Mouse (Mus musculus) right cerebral cortex, adult 2 months (tissue): Measurements from ENCODE around the gene Olfr173.

ENCODE experiments used
- DNase-seq, 2 experiments: peaks; one replicate each; pipeline ENCODE4 v3.0.0; 2021 to 2022; ENCODE audit warnings: low spot score in 2 of 2

The Olfr173 gene

GRCm38 (mm10) chr16:58800168-58800567 is at the start of gene Olfr173:
Gene Olfr173 (minus strand): TSS chr16:58800268.
- no peak for DNase-seq

- DNase-seq = no peak
Observed at GRCm38 (mm10) chr16:58826732-58827319, 26.8 kb upstream of the Olfr173 start, which contains the start of gene Olfr175-ps1. Gene Olfr175-ps1 (minus strand): TSS chr16:58826782.

DNA sequence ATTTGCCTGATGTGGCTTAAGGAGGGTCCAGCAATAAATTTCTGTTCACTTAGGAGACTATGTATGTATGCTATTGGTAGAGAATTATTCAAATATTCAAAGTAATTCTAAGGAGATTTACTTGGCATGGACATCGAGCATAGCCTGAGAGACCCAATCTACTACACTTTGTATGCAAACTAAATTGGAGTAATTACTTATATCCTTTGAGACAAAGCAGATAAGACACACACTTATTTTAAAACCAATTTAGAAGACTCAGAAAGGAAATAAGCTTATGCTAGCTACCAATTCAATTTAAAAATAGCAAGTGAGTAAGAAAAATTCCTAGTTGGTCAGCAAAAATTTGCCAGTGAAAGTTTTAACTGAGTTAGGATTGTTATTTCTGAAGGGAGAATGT is 37.0 kb downstream of the Olfr173 start, which contains the start of gene Olfr172:
TSS of gene Olfr172 (minus strand) at position 101 of the 400 bp plus-strand sequence.
- no peak for DNase-seq

DNA sequence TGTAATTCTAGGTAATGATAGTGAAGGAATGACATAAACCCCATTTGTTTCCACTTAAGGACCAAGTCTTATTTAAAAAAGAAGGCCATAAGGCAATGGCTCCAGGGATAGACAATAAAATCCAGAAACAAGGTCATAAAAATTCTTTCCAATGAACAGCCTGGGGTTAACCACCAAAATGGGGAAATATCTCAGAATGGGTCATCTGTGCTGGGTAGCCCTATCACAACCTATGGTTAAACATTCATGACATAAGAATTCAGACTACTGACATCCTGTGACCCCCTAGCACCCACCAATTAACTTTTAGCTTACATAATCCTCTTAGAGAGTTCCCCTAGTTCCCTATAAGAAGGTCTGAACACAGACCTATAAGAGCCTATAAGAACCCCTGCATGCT is 43.9 kb downstream of the Olfr173 start:
- no peak for DNase-seq

DNA sequence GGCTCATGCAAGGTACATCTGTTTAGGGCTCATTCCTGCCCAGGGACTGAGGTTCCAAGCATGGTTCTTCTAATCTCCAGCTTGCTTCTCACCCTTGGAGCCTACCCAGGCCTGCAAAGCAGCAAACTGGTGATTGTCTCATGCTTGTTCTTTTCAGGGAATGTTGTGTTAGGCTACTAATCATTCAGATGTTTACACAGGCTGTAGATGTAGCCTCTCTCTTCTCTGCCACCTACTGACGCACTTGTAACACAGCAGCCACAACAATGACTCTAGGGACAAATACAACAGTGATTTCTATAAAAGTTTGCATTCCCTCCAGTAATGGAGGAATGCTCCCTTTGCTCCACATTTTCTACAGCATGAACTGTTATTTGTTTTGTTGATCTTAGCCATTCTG is 48.8 kb downstream of the Olfr173 start:
- DNase-seq = no peak

DNA sequence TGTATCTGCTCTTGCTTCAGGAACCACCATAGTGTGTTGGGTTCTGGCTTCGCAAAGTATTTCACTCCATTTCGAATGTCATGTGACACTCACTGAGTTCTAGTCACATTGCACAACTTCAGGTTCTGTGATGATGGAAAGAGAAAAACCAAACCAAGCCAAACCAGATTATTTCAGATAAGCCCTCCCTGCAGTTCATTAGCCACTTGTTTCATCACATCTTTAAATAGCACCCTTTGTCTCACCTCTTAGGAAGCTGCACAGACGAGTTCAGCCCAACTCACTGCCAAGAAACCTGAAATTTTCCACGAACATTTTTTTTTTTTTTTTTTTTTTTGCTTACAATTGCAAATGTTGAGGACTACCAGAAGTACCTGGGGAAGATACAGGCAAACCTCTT is 53.4 kb downstream of the Olfr173 start:
- DNase-seq = no peak
